Mouse (Mus musculus) layer of hippocampus, adult 9-11 months (tissue): ENCODE data around the gene Susd3.

ENCODE experiments used
- DNase-seq: peaks from one replicate; pipeline ENCODE4 v3.0.0; 2022

Gene Susd3

DNA sequence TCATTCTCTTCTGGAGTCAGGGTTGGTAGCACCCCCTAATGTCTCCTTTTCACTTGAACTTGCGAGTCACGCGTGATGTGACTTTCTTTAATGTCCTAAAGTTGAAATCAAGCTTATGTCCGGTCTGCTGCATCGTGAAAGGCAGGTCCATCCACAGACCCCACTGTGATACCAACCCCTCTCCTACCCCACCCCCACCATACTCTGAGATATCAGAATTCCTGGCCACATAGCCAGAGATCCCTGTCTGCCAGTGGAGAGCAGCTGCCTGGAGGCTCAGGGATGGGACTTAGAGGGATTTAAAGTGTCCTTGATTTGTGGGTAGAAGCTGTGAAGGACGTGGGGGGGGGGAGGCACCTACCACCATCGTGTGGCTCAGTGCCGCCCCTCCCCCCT is at the start of gene Susd3:
Gene Susd3 (minus strand): TSS at position 240 of the 396 bp plus-strand sequence.
- DNase-seq = no peak

DNA sequence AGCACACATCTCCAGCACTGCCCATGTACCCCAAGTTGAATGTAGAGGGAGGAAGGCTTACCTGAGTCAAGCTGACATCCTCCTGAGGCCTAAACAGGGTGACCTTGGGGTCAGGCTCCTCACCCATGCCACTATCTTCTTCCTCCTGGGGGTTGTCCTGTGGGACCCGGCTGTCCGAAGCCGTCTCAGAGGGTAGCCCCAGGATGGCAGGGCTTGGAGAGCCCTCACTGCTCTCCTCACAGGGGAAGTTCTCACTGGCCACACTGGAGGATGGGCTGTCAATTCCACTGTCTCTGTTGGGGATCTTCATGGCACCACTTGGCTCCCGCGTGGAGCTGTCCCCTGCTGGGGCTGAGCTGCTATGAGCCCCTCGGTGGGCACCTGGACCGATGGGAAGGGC is 47.8 kb upstream of the Susd3 start:
- no peak for DNase-seq

DNA sequence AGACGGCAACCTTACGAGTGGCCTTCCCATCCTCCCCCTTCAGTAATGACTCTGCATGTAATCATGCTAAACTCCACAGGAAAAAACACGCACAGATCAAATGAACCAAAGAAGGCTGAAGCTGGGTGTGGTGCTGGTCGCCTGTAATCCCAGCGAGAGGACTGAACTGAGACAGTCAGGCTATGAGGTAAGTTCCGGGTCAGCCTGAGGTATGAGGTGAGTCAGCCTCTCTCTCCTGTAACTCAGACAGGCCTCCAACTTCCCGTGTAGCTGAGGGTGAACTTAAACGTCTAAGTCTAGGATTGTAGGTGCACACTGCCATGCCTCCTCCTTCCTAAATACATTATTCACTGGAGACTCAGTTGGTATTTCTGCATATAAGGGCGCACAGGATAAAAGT is 45.6 kb upstream of the Susd3 start:
- no peak for DNase-seq

DNA sequence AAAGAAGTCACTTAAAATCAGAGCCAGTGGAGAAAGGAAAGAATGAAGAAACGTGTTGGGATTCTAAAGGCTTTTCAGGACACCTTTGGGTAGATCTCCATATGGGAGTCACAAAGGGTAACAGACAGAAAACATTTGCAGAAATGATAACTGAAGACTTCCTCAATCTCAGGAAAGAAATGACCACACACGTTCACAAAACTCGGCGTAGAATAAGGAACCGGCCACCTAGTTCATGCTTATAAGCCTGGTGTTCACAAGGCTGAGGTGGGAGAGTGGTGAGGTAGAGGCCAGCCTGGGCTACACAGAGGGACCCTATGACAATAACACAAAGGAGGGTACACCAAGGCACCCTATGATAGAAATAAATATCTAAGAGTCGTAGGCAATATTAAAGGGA is 43.4 kb upstream of the Susd3 start:
- DNase-seq = no peak

DNA sequence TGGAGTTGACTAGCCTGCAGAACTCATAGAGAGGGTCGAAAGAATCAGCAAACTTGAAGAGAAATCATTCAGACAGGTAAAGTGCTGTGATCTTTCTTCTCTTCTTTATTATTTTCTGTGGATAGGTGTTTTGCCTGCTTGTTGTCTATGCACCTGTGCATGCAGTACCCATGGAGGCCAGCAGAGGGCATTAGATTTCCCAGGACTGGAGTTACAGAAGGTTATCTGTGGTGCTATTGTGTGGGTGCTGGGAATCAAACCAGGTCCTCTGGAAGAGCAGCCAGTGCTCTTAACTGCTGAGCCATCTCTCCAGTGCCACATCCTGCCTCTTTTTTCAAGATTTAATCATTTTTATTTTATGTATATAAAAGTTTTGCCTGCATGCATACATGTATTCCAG is 42.9 kb upstream of the Susd3 start:
- DNase-seq = no peak

DNA sequence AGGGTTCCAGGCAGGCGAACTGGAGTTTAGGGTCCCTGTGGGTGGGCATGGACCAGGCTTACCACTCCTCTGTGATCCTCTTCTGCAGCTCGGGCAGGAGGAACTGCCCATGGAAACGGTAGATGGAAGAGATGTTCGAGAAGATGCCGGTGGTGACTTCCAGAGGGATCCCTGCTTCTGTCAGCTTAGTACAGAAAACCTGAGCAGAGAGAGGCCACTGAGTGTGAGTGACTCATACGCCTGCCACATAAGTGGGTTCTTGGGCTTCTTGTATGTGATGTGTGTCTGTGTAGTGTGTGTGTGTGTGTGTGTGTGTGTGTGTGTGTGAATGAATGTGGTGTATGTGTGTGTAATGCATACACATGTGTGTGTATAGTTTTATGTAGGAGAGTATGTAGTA is 38.7 kb upstream of the Susd3 start:
- DNase-seq = no peak

DNA sequence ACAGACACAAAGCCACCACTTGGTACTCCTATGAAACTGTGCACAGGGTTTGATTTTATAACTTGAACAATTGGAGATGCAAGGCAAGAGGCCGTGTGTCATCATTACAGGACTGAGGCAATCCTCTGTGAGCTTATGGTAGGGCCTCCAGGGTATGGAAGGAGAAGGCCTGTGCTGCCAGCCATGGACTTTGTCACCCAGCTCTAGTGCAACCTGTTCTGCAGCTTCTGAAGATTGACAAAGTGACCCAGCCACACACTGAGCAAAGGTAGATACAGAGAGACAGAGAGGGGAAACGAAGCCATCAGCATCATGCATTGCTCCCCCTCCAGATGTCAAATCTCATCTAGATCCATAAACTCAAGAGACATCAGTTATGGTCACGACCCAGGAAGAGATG is 38.2 kb upstream of the Susd3 start:
- no peak for DNase-seq

DNA sequence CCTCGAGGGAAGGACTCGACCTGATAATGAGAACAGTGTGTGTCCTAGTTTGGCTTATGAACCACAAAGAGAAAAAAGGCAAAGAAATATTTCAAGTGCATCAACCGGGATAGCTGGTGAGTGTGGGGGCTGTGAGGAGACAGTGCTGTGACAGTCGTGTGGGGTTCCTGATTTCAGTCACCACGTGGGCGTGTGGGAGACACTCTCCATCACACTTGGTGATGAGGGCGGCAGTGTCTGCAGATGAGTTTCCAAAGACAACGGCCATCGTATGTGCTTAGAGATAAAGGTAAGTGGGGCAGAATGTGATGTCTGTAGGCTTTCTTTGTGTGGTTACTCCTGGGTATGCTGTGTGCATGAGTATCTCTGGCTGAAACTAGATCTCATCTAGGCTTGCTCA is 35.2 kb upstream of the Susd3 start:
- DNase-seq = no peak

DNA sequence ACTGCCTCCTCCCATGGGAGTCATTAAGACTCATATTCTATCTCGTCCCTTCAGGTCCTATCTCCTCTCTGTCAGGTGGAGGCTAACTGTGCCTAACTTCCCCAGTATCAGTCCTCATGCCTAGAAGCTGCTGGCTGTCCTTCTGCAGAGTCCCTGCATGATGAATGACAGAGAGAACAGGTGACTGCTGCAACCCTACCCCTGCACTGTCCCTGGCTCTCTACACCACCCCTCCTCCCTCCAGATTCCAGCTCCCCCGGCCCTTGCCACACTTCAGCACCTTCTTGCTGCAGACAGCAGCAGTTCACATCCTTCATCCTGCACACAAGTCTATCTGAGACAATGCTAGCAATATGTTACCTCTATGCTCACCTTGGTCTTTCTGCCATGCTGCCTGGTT is 33.7 kb upstream of the Susd3 start:
- DNase-seq = no peak

DNA sequence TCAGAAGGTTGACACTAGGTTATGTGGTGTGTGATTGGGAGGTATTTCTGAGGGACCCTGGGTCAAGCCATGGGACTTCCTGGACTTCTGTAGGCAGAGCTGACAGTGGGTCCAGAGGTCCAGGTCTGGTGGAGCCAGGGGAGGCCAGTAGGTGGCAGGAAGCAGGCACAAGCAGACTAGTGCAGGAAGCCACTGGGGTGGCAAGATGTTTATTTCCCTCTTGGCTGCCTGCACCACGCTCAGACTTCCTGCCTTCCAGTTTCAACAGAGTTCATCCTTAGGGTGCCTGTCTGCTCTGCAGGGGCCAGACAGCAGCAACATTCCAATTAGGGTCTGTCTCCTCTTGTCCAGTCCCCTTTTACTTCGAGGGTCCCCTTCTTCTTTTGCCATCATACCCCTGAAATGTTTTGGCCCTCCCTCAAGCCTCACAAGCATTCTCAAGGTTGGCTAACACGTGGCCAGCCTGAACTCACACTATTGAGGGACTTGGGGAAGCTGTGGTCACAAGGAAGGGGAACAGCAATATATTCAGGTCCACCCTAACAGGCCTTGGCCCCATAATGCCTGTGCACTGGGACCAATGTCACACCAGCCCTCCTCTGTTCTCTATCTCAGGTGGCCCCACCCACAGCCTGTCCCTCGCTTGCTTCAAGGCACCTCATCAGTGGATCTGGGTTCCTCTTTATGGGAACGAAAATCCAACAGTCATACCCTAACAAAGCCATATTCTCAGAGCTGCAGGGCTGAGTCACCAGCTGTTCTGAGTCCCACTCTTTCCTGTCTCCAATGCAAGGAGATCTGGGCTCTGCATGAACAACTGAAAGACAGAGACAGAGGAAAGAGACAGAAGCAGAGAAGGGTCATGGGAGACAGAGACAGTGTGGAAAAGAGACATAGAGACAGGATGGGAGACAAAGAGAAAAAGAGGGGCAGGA is 23.6 kb upstream of the Susd3 start:
- peak; percentile 57 for DNase-seq

DNA sequence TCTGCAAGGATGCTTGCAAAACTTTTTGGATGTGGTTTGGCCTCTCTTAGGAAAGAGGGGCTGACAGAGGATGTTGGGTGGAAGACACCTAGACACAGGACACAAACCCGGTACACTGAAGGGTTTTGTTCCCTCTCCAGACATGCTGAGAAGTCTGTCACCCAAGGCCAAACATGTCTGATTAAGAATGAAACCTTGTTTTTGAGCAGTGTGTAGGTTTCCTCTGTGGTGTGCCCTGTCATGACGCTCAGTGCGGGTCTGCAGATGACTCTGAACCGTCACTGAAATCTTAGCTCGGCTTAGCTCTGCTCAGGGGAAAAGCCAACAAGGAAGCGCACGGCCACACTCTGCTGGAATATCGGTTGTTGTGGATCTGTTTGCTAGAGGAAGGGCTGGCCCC is 22.0 kb upstream of the Susd3 start:
- DNase-seq = no peak

DNA sequence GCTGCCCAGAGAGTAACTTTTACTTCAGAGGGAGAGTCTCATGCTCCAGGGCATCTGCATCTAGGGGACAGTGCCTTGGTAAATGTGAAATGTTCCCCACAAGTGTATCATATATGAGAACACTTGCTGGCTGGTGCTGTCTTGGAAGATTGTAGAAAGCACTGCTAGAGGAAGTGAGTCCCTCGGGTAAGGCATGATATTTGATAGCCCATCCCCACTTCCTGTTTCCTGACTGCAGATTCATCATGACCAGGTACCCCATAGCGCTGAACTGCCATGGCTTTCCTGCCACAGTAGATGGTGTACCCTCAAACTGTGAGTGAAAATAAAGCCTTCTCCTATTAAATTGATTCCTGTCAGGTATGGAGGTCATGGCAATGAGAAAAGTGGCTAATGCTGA is 19.1 kb upstream of the Susd3 start:
- no peak for DNase-seq

DNA sequence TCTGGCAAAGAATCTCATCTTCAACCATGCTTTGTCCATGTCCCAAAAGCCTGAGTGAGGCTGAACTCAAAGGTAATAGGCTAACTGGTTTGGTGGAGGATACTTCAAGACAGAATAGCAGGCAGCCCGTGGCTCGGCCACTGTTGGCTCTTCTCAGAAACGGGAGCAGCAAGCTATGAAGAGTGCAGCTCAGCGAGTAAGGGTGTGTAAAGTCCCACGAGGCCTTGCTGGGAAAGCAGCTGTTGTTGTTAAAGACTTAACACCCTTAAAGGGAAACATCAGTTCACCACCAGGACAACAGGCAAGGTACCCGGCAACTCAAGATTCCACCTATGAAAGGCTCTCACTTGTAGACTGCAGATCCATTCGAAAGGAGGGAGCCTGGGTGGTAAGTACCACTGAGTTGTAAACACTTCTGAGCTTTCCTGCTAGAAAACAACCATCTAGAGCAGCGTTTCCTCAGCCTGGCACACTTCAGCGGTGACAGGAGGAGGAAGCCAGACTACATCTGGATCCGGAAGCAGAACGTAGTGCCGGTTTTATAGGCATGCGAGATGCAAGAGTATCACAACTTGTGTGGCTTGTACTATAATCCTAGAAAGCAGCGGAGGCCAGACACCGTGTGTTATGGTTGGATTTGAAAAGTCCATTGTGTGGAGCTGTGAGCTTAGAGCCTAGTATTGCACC is 11.7 kb upstream of the Susd3 start:
- DNase-seq = no peak

DNA sequence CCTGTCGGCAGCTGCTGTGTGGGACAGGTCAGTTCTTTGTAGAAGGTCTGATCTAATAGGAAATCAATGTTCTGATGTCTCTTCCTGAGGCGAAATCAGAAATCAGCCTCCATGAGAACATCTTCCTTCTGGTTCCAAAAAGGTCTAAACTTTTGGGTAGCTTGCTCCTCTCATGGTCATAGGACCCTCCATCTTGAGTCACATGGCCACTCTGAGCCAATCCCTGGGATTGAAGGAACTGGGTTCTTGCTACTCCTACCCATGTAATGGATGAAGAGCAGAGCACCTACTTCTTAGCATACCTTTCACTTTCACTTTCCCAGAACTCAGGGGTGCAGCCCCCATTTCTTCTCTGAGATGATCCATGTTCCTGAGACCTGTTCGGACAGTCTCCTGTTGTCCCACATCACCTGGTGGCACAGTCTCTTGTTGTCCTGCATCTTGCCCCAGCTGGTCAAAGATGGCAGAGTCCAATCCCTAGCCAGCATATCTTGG is 9.4 kb upstream of the Susd3 start:
- DNase-seq = no peak

DNA sequence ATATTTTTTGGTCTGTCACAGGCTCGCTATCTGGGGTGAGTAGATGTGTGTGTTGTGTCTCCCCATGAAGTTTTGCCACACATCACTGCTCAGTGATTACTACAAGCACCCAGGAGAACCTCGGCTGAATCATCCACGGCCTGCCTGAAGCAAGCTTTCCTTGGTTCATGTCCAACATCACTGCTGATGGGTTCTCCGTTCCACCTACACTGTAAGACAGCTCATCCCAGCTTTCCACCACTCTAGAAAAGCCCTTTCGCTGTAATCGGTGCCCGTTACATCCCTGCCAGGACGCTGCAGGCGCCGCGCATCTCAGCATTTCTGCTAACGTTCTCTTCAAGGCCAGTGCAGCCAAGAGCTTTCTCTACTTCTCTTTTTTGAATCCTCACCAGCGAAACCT is 4.2 kb upstream of the Susd3 start:
- peak; percentile 34 for DNase-seq

DNA sequence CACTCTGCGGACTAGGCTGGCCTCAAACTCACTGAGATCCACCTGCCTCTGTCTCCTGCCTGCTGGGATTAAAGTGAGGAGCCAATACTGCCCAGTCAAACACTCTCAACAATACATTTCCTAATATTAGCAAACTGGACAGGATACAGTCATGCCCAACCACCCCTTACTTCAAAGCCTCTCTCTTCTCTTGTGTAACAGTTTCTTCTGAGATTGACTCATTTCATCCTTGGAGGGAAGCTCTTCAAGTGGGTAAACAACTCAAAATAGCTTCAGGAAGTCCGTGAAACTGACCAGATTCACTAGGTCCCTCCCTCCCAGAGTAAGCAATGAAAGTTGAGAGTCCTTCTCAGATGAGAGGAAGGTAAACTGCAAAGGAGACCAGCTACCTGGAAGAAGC is 3.6 kb upstream of the Susd3 start:
- DNase-seq = no peak

DNA sequence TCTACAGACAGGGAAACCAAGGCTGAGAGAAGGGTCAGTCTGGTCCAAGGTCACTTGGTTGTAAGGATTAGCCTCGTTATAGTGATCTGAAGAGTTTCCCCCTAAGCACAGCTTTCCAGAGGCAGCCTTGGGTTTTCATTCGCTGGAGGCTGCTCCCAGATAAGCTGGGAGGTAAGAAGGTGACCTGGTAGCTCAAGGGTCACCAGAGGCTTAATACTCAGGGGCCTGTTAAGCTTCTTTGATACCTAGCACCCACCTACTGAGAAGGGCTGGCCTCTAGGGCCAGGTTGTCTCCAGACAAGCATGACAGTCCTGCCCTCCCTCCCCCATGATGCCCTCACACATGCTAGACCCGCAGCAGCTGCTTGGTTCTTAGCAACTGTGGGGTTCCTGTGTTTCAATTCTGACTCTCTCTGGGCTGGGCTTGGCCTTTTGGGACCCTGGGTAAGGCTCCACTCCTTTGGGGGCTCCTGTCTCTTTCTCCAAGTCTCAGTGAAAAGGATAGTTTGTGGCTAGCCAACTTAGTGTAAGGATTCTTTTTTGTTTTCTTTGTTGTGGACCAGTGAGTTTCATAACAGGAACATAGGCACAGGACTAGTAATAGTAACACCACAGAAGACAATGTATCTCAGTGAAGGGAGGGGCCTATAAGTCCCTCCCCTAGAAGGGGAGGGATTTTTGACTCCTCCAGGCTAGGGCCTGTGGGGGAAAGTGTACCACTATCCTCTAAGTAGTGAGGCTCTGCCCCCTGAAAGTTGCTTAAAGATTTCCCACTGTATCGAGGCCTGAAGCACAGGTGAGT is 2.4 kb upstream of the Susd3 start:
- no peak for DNase-seq

DNA sequence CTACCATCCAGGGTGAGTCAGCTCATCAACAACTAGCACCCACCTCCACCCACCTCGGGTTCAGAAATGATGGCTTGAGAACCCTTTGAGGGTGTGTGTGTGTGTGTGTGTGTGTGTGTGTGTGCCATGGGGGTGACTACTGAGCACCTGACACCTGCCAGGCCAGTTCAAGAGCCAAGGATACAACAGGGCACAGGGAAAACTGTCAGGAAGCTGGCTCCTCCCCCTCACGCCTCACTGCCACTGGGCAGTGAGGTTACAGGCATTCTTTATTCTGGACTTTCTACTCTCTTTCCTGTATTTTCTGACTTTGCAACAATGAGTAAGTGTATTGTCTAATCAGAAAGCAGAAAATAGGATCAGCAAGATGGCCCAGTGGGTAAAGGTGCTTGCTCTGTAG is 1.1 kb upstream of the Susd3 start:
- DNase-seq = no peak

DNA sequence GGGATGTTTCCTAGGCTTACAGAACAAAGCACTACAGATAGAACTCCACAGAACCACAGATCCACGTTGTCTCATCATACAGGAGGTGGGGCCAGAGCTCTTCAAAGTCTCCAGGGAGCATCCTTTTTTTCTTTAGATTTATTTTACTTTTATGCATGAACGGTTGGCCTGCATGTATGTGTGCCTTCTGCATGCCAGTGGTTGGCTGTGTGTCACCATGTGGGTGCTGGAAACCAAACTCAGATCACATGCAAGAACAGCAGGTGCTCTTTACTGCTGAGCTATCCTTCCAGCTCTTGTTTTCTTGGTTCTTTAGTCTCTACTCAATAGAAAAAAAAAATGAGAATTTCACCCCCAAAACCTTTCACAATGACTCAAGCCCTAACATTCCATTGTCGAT is 417 bp upstream of the Susd3 start:
- no peak for DNase-seq

DNA sequence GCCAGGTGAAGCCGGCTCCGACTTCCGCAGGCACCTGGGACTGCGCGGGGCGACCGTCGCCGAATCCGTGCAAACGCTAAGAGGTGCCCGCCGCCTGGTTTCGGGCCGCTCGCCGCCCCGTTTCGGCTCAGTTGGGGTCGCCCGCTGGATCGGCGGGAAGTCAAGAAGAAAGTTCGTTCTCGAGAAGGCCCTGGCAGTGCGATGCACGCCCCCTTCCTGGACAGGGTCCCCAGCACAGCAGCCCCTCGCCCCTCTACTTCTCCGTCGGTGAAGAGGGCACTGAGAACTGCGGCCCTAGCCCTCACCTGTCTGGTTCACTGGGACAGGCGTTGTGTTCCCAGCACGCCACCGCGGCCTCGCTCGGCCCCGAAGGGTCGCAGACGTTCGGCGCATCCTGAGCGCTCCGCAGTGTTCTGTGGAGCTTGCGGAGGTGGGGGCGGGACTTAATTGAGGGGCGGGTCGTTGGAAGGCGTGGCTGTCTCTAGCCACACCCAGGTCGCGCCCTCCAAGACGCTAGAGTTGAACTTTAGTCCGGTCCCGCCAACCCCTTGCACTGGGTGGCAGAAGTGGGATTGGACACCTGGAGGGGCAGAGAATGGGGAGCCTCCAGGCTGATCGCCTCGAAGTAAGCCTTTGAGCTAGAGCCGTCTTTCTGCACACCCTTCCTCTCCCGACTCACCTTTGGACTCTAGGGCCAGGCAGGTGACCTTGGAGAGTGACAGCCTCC is 603 bp downstream of the Susd3 start:
- DNase-seq = no peak

DNA sequence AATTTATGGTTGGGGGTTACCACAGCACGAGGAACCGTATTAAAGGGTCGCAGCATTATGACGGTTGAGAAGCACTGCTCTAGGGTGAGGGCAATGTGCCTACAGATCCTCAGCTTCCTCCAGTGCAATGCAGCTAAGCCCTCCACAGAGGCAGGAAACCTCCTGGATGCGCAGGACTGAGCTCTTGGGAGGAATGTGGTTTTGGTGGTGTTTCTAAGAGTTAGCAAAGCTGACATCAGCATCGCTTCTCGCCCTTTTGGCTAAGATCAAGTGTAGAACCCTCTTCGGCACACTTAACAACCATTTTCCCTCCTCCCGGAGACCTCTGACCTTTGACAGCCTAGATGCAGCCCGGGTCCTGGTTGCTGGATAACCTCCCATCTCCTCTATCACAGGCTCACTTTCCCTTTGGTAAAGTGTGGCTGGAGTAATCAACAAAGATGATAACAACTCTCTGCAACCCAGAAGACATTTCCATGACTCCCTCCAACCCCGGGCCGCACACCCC is 1.2 kb downstream of the Susd3 start:
- DNase-seq = no peak

DNA sequence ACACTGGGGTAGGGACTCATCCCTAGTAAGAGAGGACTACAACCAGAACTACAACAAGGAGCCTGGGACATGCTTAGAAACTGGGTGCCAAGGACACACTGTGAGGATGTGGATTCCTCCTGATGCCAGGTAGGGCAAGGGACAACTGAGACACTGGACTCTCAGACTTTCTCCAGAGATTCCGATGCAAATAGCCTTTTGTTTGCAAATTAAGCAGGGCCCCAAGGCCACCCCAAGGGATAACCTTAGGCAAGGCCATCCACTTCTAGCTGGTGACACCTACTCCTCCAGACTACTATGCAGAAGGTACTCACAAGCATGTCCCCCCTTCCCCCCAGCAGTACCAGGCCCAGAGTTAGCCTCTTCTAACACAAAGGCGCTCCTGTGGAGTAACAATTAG is 1.9 kb downstream of the Susd3 start:
- no peak for DNase-seq

DNA sequence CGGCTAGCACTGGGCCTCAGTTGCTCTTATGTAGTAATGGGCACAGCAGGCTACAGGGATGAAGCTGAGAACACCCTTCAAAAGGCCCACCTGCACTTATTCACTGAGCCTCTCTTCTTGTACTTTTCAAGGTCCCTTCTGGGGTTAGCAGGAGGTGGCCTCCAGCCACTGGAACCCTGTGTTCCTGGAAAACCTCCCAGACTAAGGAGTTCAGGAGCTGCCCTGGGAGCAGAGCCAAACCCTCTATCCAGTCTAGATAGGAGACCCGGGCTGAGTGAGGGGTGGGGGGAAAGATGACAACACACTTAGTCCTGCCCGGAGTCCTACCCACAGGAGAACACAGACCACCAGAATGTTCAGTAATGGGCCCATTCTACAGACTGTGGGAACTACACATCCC is 2.5 kb downstream of the Susd3 start:
- no peak for DNase-seq
